Mouse (Mus musculus) ES-E14 (cell line): Measurements from ENCODE around the gene Spag17.
A peak's percentile ranks its signal among the peaks of the same experiment; 100 is the strongest.

Experiments
- CHD2 ChIP-seq: IDR thresholded peaks from 2 replicates; pipeline ENCODE4 v1.6.1; 2014; ENCODE audit warnings: mild to moderate bottlenecking, low read depth, low read length, inconsistent platforms
- HCFC1 ChIP-seq: IDR thresholded peaks from 2 replicates; pipeline ENCODE4 v1.6.1; 2012; ENCODE audit warnings: low read length, inconsistent platforms, borderline replicate concordance; ENCODE audit not compliant: insufficient read depth
- ZC3H11A ChIP-seq: IDR thresholded peaks from 2 replicates; pipeline ENCODE4 v1.6.1; 2012; ENCODE audit warnings: low read depth, mild to moderate bottlenecking, inconsistent platforms, low read length, borderline replicate concordance
- ZNF384 ChIP-seq: IDR thresholded peaks from 2 replicates; pipeline ENCODE4 v1.6.1; 2012; ENCODE audit warnings: low read depth, low read length, inconsistent platforms

GRCm38 (mm10) chr3:100034366-100034956 lies 149.3 kb downstream of the Spag17 start:
- TF ChIP-seq HCFC1 (no peak), ZC3H11A (no peak), ZNF384 (peak; percentile 91), CHD2 (no peak)
